Mouse (Mus musculus) embryonic facial prominence, embryonic 13.5 days (tissue): Measurements from ENCODE around the gene Akap14. TPM values are rescaled to one million over a fixed set of nuclear protein-coding genes. Genes with fewer than 3 reads are reported as not detected.
A peak's percentile ranks its signal among the peaks of the same experiment; 100 is the strongest.
"Not testable (repeated sequence)": the region's sequence is repeated elsewhere in the genome, so short reads cannot be mapped to it uniquely, and the experiment has no call there.

Experiments used
- ATAC-seq: fragments of 200-750 bp; cut with Nextera tagmentation; 2 replicates; pipeline ENCODE4 v1.8.0; 2017; ENCODE audit warnings: low read depth; ENCODE audit not compliant: insufficient number of reproducible peaks, insufficient read depth, low FRiP score, low TSS enrichment
- H3K27ac ChIP-seq: fragments of 300-500 bp; sonication (generic); 2 replicates; pipeline ENCODE4 v1.5.1; 2015; ENCODE audit warnings: moderate library complexity, mild to moderate bottlenecking, inconsistent platforms
- H3K27me3 ChIP-seq: fragments of 300-500 bp; sonication (generic); 2 replicates; pipeline ENCODE4 v1.6.1; 2015; ENCODE audit warnings: mild to moderate bottlenecking, inconsistent platforms
- H3K36me3 ChIP-seq: fragments of 300-500 bp; sonication (generic); 2 replicates; pipeline ENCODE4 v1.6.1; 2015; ENCODE audit warnings: mild to moderate bottlenecking, inconsistent platforms
- H3K4me1 ChIP-seq: fragments of 300-500 bp; sonication (generic); 2 replicates; pipeline ENCODE4 v1.6.1; 2015; ENCODE audit warnings: inconsistent platforms
- H3K4me2 ChIP-seq: fragments of 300-500 bp; sonication (generic); 2 replicates; pipeline ENCODE4 v1.6.1; 2015; ENCODE audit warnings: moderate library complexity, mild to moderate bottlenecking, inconsistent platforms
- H3K4me3 ChIP-seq: fragments of 300-500 bp; sonication (generic); 2 replicates; pipeline ENCODE4 v1.5.1; 2015; ENCODE audit warnings: mild to moderate bottlenecking, inconsistent platforms
- H3K9ac ChIP-seq: fragments of 300-500 bp; sonication (generic); 2 replicates; pipeline ENCODE4 v1.6.1; 2015; ENCODE audit warnings: mild to moderate bottlenecking, inconsistent platforms
- H3K9me3 ChIP-seq: fragments of 300-500 bp; sonication (generic); 2 replicates; pipeline ENCODE4 v1.6.1; 2016; ENCODE audit warnings: inconsistent platforms
- WGBS: fragments of 180-500 bp; shearing (Covaris S2); methylation state at CpG from one replicate; pipeline ENCODE4 v1.1.7; 2015; ENCODE audit warnings: mixed read lengths; 5-methylcytosine and 5-hydroxymethylcytosine counted together
- polyA plus RNA-seq: library from polyadenylated mRNA; unstranded; fragments of >200 nt; fragmentation: Nextera tagmentation; extraction: Ambion mirVana; gene quantifications from 2 replicates; pipeline ENCODE4 v1.2.1, GENCODE M21; 2015

Gene Akap14
- not detected in 2 replicates for polyA plus RNA-seq

GRCm38 (mm10) chrX:37168742-37169141 lies at the start of gene Akap14:
TSS of gene Akap14 (minus strand) at chrX:37168842.
- no peaks in the 10 kb centered on the region for H3K9me3 ChIP-seq
- H3K27ac ChIP-seq, result no peak within 1 kb of the TSS
- no peaks in the 10 kb centered on the region for H3K4me1 ChIP-seq
- no peak for ATAC-seq
- H3K4me2 ChIP-seq, result no peak within 1 kb of the TSS
- H3K4me3 ChIP-seq, result no peak within 1 kb of the TSS
- 57% methylated on average over 5 of the region's 5 CpGs for WGBS
- no peaks in the 10 kb centered on the region for H3K36me3 ChIP-seq
- H3K27me3 ChIP-seq, result no peaks in the 10 kb centered on the region
- no peak within 1 kb of the TSS for H3K9ac ChIP-seq

GRCm38 (mm10) chrX:37210941-37211340 lies 42.3 kb upstream of the Akap14 start, which contains the start of gene Gm9:
TSS of gene Gm9 (minus strand) at chrX:37211041.
- Histone ChIP-seq H3K27ac (no peak within 1 kb of the TSS), H3K4me1 (no peaks in the 10 kb centered on the region), H3K9me3 (no peaks in the 10 kb centered on the region), H3K9ac (no peak within 1 kb of the TSS), H3K36me3 (no peaks in the 10 kb centered on the region), H3K27me3 (no peaks in the 10 kb centered on the region), H3K4me3 (no peak within 1 kb of the TSS), H3K4me2 (no peak within 1 kb of the TSS)
- WGBS, result 83% methylated on average over 10 of the region's 10 CpGs
- no peak for ATAC-seq

- Histone ChIP-seq H3K9me3 (no peaks in the 10 kb centered on the region), H3K4me2 (no peak overlapping the region), H3K9ac (no peak overlapping the region), H3K4me1 (no peaks in the 10 kb centered on the region), H3K27ac (no peak overlapping the region), H3K27me3 (no peaks in the 10 kb centered on the region), H3K4me3 (no peak overlapping the region), H3K36me3 (no peaks in the 10 kb centered on the region)
- no peak for ATAC-seq
- 66% methylated on average over 8 of the region's 8 CpGs for WGBS
Observed at GRCm38 (mm10) chrX:37198676-37199075, 30.0 kb upstream of the Akap14 start.

GRCm38 (mm10) chrX:37191744-37192379 lies 23.2 kb upstream of the Akap14 start:
- Histone ChIP-seq H3K4me2 (peak overlapping the region; percentile 62), H3K27ac (no peak overlapping the region), H3K36me3 (no peaks in the 10 kb centered on the region), H3K4me1 (peaks cover 7% of the 10 kb centered on the region; the same call in 1 of the 2 replicates), H3K4me3 (peak overlapping the region; percentile 55), H3K9ac (peak overlapping the region; percentile 72), H3K9me3 (no peaks in the 10 kb centered on the region), H3K27me3 (no peaks in the 10 kb centered on the region)
- no peak for ATAC-seq
- 33% methylated on average over 28 of the region's 28 CpGs for WGBS

DNA sequence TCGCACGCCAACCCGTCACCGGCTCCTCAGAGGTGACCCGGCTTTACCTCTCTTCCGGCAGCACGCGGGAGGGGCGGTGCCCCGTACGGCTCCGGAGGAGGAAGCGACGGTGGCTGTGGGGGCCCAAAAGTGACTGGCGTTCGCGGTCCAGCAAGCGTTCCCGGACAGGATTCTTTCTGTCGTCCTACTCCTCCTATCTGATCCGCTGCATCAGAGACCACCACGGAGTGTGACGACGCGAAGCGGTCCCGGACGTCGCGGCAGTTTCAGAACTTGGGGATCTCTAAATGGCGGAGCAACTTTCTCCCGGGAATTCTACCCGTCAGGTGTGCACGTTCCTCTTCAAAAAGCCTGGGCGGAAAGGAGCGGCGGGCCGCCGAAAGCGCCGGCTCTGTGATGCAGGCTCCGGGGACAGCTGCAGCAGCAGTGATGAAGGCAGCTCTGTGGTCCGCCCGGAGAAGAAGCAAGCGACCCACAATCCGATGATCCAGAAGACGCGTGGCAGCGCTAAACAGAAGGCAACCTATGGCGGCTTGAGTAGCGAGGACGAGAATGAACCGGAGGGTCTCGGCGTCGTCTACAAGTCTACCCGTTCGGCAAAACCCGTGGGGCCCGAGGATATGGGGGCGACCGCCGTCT lies 22.6 kb upstream of the Akap14 start, which contains the start of the genes Ndufa1 and Rnf113a1:
Gene Ndufa1 (minus strand): TSS at position 59 of the 639 bp plus-strand sequence.
Gene Rnf113a1 (plus strand): TSS at position 141 of the 639 bp plus-strand sequence.
- Histone ChIP-seq H3K9ac (peak within 1 kb of the TSS; percentile 72), H3K27ac (peak within 1 kb of the TSS; percentile 68), H3K9me3 (no peaks in the 10 kb centered on the region), H3K4me1 (peaks cover 7% of the 10 kb centered on the region; the same call in 1 of the 2 replicates), H3K27me3 (no peaks in the 10 kb centered on the region), H3K4me3 (peak within 1 kb of the TSS; percentile 55), H3K4me2 (peak within 1 kb of the TSS; percentile 62), H3K36me3 (no peaks in the 10 kb centered on the region)
- peak; percentile 78 for ATAC-seq
- 25% methylated on average over 63 of the region's 63 CpGs for WGBS

GRCm38 (mm10) chrX:37190755-37191104 lies 22.1 kb upstream of the Akap14 start:
- Histone ChIP-seq H3K4me3 (peak overlapping the region; percentile 55), H3K4me1 (peaks cover 7% of the 10 kb centered on the region; the same call in 1 of the 2 replicates), H3K36me3 (no peaks in the 10 kb centered on the region), H3K9me3 (no peaks in the 10 kb centered on the region), H3K27me3 (no peaks in the 10 kb centered on the region), H3K4me2 (peak overlapping the region; percentile 62), H3K27ac (peak overlapping the region; percentile 68; the same call in 1 of the 2 replicates), H3K9ac (peak overlapping the region; percentile 72)
- ATAC-seq, result peak; percentile 10; the same call in 1 of the 2 replicates
- WGBS, result 32% methylated on average over 20 of the region's 20 CpGs

DNA sequence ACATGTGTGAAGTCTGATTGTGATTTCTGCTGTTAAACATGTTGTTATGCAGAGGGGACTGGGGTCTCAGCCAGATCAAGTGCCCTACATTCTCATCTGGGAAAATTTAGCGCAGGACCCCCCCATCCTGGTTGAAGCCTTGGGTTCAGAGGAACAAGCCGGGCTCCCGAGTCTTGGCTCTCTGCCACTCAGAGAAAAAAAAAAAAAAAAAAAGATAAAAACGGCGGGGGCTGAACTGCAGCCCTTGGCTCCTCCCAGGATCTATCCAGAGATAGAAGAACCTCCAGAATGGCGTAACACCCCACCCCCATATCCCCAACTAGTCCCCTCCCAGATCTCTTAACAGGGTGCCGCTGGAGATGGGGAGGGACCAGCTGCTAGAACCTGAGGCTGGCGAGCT lies 15.8 kb upstream of the Akap14 start:
- not testable (repeated sequence) for H3K4me2 ChIP-seq, H3K36me3 ChIP-seq, H3K4me1 ChIP-seq, ATAC-seq, H3K27me3 ChIP-seq, H3K9me3 ChIP-seq, H3K9ac ChIP-seq, H3K27ac ChIP-seq, H3K4me3 ChIP-seq
- 59% methylated on average over 8 of the region's 8 CpGs for WGBS

DNA sequence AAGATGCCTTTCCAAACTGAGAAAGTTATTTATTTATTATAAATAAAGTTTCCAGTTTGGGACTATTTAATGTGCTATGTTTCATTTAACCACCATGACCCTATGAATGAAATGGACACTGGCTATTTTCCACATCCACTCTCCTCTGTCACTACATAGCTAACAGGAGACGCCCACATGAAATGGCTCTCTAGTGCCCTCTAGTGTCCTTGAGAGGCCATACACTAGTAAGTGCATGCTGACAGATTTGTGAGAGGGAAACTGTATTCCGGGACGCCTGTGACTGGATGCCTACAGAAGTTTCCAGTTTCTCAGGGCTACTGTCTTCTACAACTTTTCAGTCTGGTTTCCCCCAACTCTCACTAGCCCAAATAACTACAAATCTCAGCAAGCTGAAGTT lies 1.6 kb downstream of the Akap14 start:
- Histone ChIP-seq H3K4me1 (no peaks in the 10 kb centered on the region), H3K27me3 (0 out of 2 replicates have a peak, but pooled peaks cover 4% of the 10 kb centered on the region), H3K9ac (no peak overlapping the region), H3K4me3 (no peak overlapping the region), H3K4me2 (no peak overlapping the region), H3K9me3 (no peaks in the 10 kb centered on the region), H3K27ac (no peak overlapping the region), H3K36me3 (no peaks in the 10 kb centered on the region)
- ATAC-seq, result no peak
- 34% methylated on average over 3 of the region's 3 CpGs for WGBS

DNA sequence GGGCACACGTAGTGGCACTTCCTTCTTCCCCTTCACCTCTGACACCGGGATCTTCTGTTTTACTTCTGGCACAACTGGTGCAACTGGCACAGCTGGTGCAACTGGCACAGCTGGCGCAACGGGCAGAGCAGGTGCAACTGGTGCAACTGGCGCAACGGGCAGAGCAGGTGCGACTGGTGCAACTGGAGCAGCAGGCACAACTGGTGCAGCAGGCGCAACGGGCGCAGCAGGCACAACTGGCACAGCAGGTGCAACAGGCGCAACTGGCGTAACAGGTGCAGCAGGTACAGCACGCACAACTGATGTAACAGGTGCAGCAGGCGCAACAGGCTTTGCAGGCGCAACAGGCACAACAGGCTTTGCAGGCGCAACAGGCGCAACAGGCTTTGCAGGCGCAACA lies 5.5 kb downstream of the Akap14 start:
- H3K27me3 ChIP-seq, result 0 out of 2 replicates have a peak, but pooled peaks cover 4% of the 10 kb centered on the region
- ATAC-seq, result no peak
- WGBS, result 82% methylated on average over 18 of the region's 18 CpGs
- H3K4me1 ChIP-seq, result no peaks in the 10 kb centered on the region
- H3K9me3 ChIP-seq, result no peaks in the 10 kb centered on the region
- no peak overlapping the region for H3K4me2 ChIP-seq
- H3K4me3 ChIP-seq, result no peak overlapping the region
- H3K9ac ChIP-seq, result no peak overlapping the region
- H3K36me3 ChIP-seq, result no peaks in the 10 kb centered on the region
- no peak overlapping the region for H3K27ac ChIP-seq

DNA sequence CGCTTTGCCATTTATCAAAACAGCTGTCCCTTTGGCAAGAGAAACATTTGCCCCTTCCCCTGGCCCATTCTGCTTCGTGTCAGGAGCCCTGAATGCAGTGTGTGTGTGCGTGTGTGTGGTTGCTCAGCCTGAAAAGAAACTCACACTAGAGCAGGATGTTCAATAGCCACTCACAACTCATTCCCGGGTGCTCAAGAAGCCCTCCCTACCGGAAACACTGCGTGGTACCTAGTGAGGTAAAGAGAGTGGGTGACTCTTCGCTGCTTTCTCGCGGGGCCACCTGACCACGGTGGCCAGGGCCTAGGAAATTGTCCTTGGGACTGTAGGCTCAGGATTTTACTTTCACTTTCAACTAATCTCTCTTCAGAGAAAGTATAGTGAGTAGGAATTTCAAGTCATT lies 7.5 kb downstream of the Akap14 start:
- no peak overlapping the region for H3K9ac ChIP-seq
- H3K36me3 ChIP-seq, result no peaks in the 10 kb centered on the region
- ATAC-seq, result no peak
- H3K4me2 ChIP-seq, result no peak overlapping the region
- H3K27ac ChIP-seq, result no peak overlapping the region
- 87% methylated on average over 10 of the region's 10 CpGs for WGBS
- H3K4me3 ChIP-seq, result no peak overlapping the region
- no peaks in the 10 kb centered on the region for H3K9me3 ChIP-seq
- H3K4me1 ChIP-seq, result no peaks in the 10 kb centered on the region
- 0 out of 2 replicates have a peak, but pooled peaks cover 4% of the 10 kb centered on the region for H3K27me3 ChIP-seq

DNA sequence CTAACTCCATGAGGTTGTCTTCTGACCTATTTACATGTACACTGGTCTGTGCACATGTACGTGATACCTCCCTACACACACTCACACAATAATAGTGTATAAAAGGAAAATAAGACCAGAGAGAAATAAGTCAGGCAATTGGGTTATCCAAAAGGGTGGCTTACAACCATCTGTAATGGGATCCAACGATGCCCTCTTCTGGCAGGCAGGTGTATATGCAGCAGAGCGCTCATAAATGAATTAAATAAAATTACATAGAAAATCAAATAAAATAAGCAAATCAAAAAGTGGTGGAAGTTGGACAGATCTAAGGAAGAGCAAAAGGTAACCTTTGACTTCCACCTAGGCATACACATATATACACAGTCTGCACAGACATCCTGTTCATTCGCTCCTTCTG lies 10.8 kb downstream of the Akap14 start:
- H3K4me2 ChIP-seq, result no peak overlapping the region
- no peak for ATAC-seq
- H3K27ac ChIP-seq, result no peak overlapping the region
- no peaks in the 10 kb centered on the region for H3K27me3 ChIP-seq
- no peaks in the 10 kb centered on the region for H3K9me3 ChIP-seq
- no peaks in the 10 kb centered on the region for H3K4me1 ChIP-seq
- H3K36me3 ChIP-seq, result peaks cover 10% of the 10 kb centered on the region
- 65% methylated on average over 4 of the region's 4 CpGs for WGBS
- no peak overlapping the region for H3K9ac ChIP-seq
- H3K4me3 ChIP-seq, result no peak overlapping the region

DNA sequence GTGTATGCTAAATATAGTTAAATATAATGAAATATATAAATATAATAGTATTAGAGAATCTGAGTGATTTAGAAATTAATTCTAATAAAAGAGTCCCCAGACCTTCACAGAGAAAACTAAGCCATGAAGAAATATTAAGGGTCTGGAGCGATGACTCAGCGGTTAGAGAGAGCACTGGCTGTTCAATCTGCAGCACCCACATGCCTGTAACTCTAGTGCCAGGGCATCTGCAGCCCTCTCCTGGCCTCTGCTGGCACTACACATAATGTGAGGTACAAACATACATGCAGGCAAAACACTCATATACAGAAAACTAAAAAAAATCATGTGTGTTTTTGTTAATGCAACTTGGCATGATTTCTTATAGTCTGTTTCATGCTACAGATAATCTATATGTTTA lies 23.7 kb downstream of the Akap14 start:
- H3K27me3 ChIP-seq, result no peaks in the 10 kb centered on the region
- 92% methylated on average over 2 of the region's 2 CpGs for WGBS
- no peak overlapping the region for H3K27ac ChIP-seq
- H3K4me2 ChIP-seq, result no peak overlapping the region
- no peaks in the 10 kb centered on the region for H3K4me1 ChIP-seq
- no peak overlapping the region for H3K4me3 ChIP-seq
- peaks cover 6% of the 10 kb centered on the region; the same call in 1 of the 2 replicates for H3K36me3 ChIP-seq
- no peak for ATAC-seq
- H3K9ac ChIP-seq, result no peak overlapping the region
- H3K9me3 ChIP-seq, result no peaks in the 10 kb centered on the region
